Mouse (Mus musculus) G1E (cell line): ENCODE results near the gene Enpp5. TPM values are rescaled to one million over a fixed set of nuclear protein-coding genes. Genes with fewer than 3 reads are reported as not detected.
A peak's percentile ranks its signal among the peaks of the same experiment; 100 is the strongest.

Source experiments
- ATAC-seq: 2 replicates; pipeline ENCODE4 v1.8.0; 2016; ENCODE audit warnings: mild to moderate bottlenecking; ENCODE audit not compliant: insufficient number of reproducible peaks, poor library complexity, low FRiP score, severe bottlenecking; ENCODE audit errors: extremely low read depth
- DNase-seq: peaks from one replicate; pipeline ENCODE4 v3.0.0; 2012; ENCODE audit warnings: low spot score
- H3K27me3 ChIP-seq: 2 replicates; pipeline ENCODE4 v1.6.1; 2012; ENCODE audit warnings: mild to moderate bottlenecking, low read length, inconsistent platforms; ENCODE audit not compliant: insufficient read depth
- H3K36me3 ChIP-seq: replicated peaks from 2 replicates; pipeline ENCODE3; 2012; ENCODE audit warnings: mild to moderate bottlenecking, inconsistent platforms
- H3K4me1 ChIP-seq: 2 replicates; pipeline ENCODE4 v1.6.1; 2012; ENCODE audit warnings: low read depth, low read length, inconsistent platforms, mixed read lengths; ENCODE audit not compliant: insufficient read depth
- H3K4me3 ChIP-seq: 2 replicates; pipeline ENCODE4 v1.5.1; 2012; ENCODE audit warnings: low read depth, mild to moderate bottlenecking, inconsistent platforms, low read length, moderate library complexity, mixed read lengths
- H3K9me3 ChIP-seq: replicated peaks from 2 replicates; pipeline ENCODE4 v1.6.1; 2012; ENCODE audit warnings: inconsistent platforms
- CTCF ChIP-seq: IDR thresholded peaks from 2 replicates; pipeline ENCODE4 v1.5.1; 2012; ENCODE audit warnings: low read depth, low read length, inconsistent platforms, mixed read lengths
- GATA1 ChIP-seq: IDR thresholded peaks from 2 replicates; pipeline ENCODE4 v1.6.1; 2012; ENCODE audit warnings: borderline replicate concordance, low read length, inconsistent platforms, mixed read lengths
- GATA2 ChIP-seq: IDR thresholded peaks from 2 replicates; pipeline ENCODE4 v1.6.1; 2012; ENCODE audit warnings: low read depth, low read length, inconsistent platforms, borderline replicate concordance
- POLR2AphosphoS5 ChIP-seq: IDR thresholded peaks from 2 replicates; pipeline ENCODE4 v1.6.1; 2012; ENCODE audit warnings: low read depth, low read length, inconsistent platforms; ENCODE audit not compliant: insufficient replicate concordance
- TAL1 ChIP-seq: conservative IDR thresholded peaks from 2 replicates; pipeline ENCODE4 v1.6.1; 2012; ENCODE audit warnings: low read depth, low read length, inconsistent platforms, mixed read lengths
- polyA plus RNA-seq: library from polyadenylated mRNA; stranded (reverse); fragments of >175 nt; gene quantifications from 2 replicates; pipeline ENCODE4 v1.2.3, GENCODE M21; 2012
- total RNA-seq, 2 experiments: library from RNA; stranded (forward) in 1 of 2; stranded (reverse) in 1 of 2; fragments of 200-1000 nt in 1 of 2; fragments of >200 nt in 1 of 2; fragmentation: Nextera tagmentation in 1 of 2; gene quantifications; 2 replicates each; pipeline ENCODE4 v1.2.3; 2014 to 2017

Enpp5 gene
- total and polyA plus RNA-seq, 3 experiments: 0.16 TPM; not detected in 2

DNA sequence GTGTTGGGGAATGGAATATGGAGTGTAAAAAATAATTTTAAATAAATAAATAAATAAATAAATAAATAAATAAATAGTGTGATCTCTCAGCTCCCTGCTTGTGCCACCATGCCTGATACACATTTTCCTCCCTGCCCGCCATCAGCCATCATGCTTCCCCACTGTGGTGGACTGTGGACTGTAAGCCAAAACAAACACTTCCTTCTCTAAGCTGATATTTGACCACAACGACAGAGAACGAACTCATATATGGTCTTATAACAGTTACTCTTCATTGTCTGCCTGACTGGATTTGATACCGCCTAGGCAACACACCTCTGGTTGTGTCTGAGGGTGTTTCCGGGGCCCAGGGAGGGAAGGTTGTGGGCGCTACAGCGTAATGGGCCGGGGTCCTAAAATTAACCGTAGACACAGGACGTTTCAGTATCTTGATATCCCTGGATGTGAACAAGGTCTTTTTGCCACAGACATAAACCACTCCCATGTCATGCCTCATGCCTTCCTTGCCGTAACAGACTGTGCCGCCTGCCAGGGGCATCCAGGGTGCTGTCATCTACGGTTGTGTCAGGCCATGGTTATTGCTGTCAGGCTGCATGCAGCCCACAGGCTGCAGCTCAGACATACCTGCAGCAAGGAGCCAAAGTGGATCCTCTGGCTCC, 50.6 kb downstream of the Enpp5 start:
- Histone ChIP-seq H3K4me3 (no peak overlapping the region), H3K9me3 (peaks cover 57% of the 10 kb centered on the region), H3K27me3 (no peaks in the 10 kb centered on the region), H3K36me3 (no peaks in the 10 kb centered on the region), H3K4me1 (no peaks in the 10 kb centered on the region)
- no peak for DNase-seq
- ATAC-seq: no peak
- TF ChIP-seq TAL1: no peak
- TF ChIP-seq GATA1: no peak
- no peak for TF ChIP-seq CTCF
- no peak for TF ChIP-seq GATA2
- TF ChIP-seq POLR2AphosphoS5: no peak

DNA sequence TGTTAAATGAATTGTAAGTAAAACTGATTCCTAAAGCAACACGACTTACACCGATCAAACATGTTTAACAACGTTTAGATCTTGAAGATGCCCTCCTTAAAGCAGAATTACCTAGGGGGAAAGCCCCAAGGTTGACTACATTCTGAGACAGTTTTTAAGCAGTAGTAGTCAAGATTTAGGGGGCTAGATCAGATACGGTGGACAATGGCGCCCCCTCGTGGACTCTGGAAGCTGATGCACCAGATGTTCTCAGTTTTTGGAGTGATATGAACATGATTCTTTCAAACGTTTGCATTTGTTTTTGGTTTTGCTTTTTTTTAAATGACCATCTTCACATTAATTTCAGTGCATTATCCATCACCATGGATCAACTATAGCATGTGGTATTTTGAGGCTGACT, 51.8 kb downstream of the Enpp5 start:
- no peak for ATAC-seq
- DNase-seq: no peak

DNA sequence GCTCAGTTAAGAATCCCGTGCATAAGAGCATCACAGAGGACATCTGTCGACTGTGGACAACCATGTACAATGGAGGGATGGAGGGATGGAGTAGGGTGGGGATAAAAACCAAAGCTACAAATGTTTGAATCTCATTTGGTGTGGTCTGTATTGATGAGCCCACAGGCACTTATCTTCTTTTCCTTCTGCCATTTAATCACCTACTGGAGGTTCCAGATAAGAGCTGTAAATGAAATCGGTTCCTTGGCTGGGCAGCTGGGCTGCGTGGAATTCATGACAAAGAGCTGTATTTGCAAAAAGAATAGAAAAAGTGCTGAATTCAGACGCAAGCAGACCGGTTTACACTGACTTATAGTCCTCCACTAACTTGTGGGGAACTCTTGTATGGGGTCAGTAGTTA, 55.5 kb downstream of the Enpp5 start:
- DNase-seq (no peak), ATAC-seq (no peak)
- Histone ChIP-seq H3K4me3 (no peak overlapping the region), H3K36me3 (no peaks in the 10 kb centered on the region), H3K27me3 (no peaks in the 10 kb centered on the region), H3K9me3 (peaks cover 53% of the 10 kb centered on the region), H3K4me1 (no peaks in the 10 kb centered on the region)
- no peak for TF ChIP-seq TAL1
- TF ChIP-seq GATA1: no peak
- TF ChIP-seq CTCF: no peak
- TF ChIP-seq POLR2AphosphoS5: no peak
- no peak for TF ChIP-seq GATA2

More for the DNA sequence above, 51.8 kb downstream of the Enpp5 start:
- H3K4me3 ChIP-seq: no peak overlapping the region
- H3K27me3 ChIP-seq: no peaks in the 10 kb centered on the region
- TF ChIP-seq POLR2AphosphoS5 (no peak), CTCF (peak; percentile 18; the same call in 1 of the 2 replicates)
- peaks cover 67% of the 10 kb centered on the region for H3K9me3 ChIP-seq
- no peaks in the 10 kb centered on the region for H3K4me1 ChIP-seq
- no peaks in the 10 kb centered on the region for H3K36me3 ChIP-seq

DNA sequence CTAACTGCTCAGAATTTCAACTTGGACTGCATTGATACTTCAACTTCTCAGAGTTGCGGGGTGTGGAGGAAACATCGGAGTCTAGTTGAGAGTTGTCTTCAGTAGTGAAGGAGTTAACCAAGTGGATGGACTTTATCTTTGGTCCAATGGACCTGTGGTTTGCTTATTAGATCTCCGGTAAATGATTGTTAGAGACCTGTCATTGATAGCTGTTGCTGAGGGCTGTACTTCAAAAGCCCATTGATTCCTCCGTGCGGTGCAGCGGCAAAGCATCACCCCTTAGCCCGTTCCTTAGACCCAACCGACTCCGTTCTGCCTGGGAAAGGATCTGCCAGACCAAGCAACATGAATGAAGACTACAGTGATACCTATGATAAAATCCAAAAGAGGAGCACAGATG, 55.9 kb downstream of the Enpp5 start:
- no peaks in the 10 kb centered on the region for H3K36me3 ChIP-seq
- no peak for ATAC-seq
- H3K27me3 ChIP-seq: no peaks in the 10 kb centered on the region
- DNase-seq: no peak
- H3K4me3 ChIP-seq: no peak overlapping the region
- TF ChIP-seq GATA1 (no peak), GATA2 (no peak), POLR2AphosphoS5 (no peak), TAL1 (no peak)
- H3K9me3 ChIP-seq: peaks cover 52% of the 10 kb centered on the region
- H3K4me1 ChIP-seq: no peaks in the 10 kb centered on the region

DNA sequence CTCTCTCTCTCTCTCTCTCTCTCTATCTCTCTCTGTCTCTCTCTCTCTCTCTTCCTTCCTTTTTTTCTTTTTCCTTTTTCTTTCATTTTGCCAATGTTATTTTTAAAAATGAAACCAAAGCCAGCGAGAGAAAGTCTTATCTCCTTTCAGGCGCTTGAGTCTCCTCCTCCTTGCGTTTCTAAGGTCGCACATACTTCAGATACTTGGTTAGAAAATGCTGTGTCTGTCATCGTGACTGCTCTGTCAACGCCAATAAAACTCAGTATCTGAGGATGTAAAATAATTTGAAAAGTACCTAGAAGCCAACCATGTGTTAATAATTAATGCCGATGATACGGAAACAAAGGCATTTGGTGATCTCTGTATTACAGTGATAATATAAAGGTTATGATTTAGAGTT, 57.4 kb downstream of the Enpp5 start:
- ATAC-seq: no peak
- DNase-seq: no peak
- H3K4me1 ChIP-seq: no peaks in the 10 kb centered on the region
- no peak overlapping the region for H3K4me3 ChIP-seq
- no peaks in the 10 kb centered on the region for H3K27me3 ChIP-seq
- peaks cover 52% of the 10 kb centered on the region for H3K9me3 ChIP-seq
- no peaks in the 10 kb centered on the region for H3K36me3 ChIP-seq
- TF ChIP-seq GATA1 (no peak), POLR2AphosphoS5 (no peak), CTCF (no peak)

Other genes with a start within 250 kb of the Enpp5 start
- gene Enpp4, start 27.0 kb downstream of the Enpp5 start, total RNA-seq (2014; fragmentation: Nextera tagmentation): not detected in 2 replicates
- gene Enpp4, start 27.0 kb downstream of the Enpp5 start, total RNA-seq (2017): under 0.01 and 0.11 TPM in 2 replicates
- not detected in 2 replicates for gene Enpp4, start 27.0 kb downstream of the Enpp5 start, polyA plus RNA-seq
- gene Clic5, start 109.8 kb downstream of the Enpp5 start, total RNA-seq (2014; fragmentation: Nextera tagmentation): not detected in 2 replicates
- 0.06 and 0.27 TPM in 2 replicates for gene Clic5, start 109.8 kb downstream of the Enpp5 start, total RNA-seq (2017)
- not detected in 2 replicates for gene Clic5, start 109.8 kb downstream of the Enpp5 start, polyA plus RNA-seq